Mouse (Mus musculus) neural tube, embryonic 15.5 days (tissue): ENCODE measurements around the gene Gucd1. TPM values are rescaled to one million over a fixed set of nuclear protein-coding genes. Genes with fewer than 3 reads are reported as not detected.

Experiments used
- ATAC-seq: fragments of 200-750 bp; cut with Nextera tagmentation; 2 replicates; pipeline ENCODE4 v1.8.0; 2017; ENCODE audit warnings: mild to moderate bottlenecking, moderate TSS enrichment, moderate library complexity; ENCODE audit not compliant: low FRiP score
- H3K27ac ChIP-seq: fragments of 300-500 bp; sonication (generic); replicated peaks from 2 replicates; pipeline ENCODE4 v1.5.1; 2015; ENCODE audit warnings: mild to moderate bottlenecking, inconsistent platforms
- H3K27me3 ChIP-seq: fragments of 300-500 bp; sonication (generic); replicated peaks from 2 replicates; pipeline ENCODE4 v1.6.1; 2015; ENCODE audit warnings: inconsistent platforms
- H3K36me3 ChIP-seq: fragments of 300-500 bp; sonication (generic); 2 replicates; pipeline ENCODE4 v1.6.1; 2015; ENCODE audit warnings: inconsistent platforms
- H3K4me1 ChIP-seq: fragments of 300-500 bp; sonication (generic); 2 replicates; pipeline ENCODE4 v1.6.1; 2015; ENCODE audit warnings: inconsistent platforms
- H3K4me2 ChIP-seq: fragments of 300-500 bp; sonication (generic); 2 replicates; pipeline ENCODE4 v1.6.1; 2015; ENCODE audit warnings: inconsistent platforms, mild to moderate bottlenecking, moderate library complexity
- H3K4me3 ChIP-seq: fragments of 300-500 bp; sonication (generic); replicated peaks from 2 replicates; pipeline ENCODE4 v1.5.1; 2015; ENCODE audit warnings: mild to moderate bottlenecking, inconsistent platforms
- H3K9ac ChIP-seq: fragments of 300-500 bp; sonication (generic); replicated peaks from 2 replicates; pipeline ENCODE4 v1.6.1; 2015; ENCODE audit warnings: mild to moderate bottlenecking, inconsistent platforms
- H3K9me3 ChIP-seq: fragments of 300-500 bp; sonication (generic); replicated peaks from 2 replicates; pipeline ENCODE4 v1.6.1; 2016; ENCODE audit warnings: inconsistent platforms
- WGBS: fragments of 180-500 bp; shearing (Covaris S2); methylation state at CpG from one replicate; pipeline ENCODE4 v1.1.7; 2015; ENCODE audit warnings: mixed read lengths; 5-methylcytosine and 5-hydroxymethylcytosine counted together
- polyA plus RNA-seq: library from polyadenylated mRNA; unstranded; fragments of >200 nt; fragmentation: Nextera tagmentation; extraction: Ambion mirVana; gene quantifications from 2 replicates; pipeline ENCODE4 v1.2.1, GENCODE M21; 2015

The Gucd1 gene
- polyA plus RNA-seq, 1 experiment from 2014 or later, result 19.1 TPM

DNA sequence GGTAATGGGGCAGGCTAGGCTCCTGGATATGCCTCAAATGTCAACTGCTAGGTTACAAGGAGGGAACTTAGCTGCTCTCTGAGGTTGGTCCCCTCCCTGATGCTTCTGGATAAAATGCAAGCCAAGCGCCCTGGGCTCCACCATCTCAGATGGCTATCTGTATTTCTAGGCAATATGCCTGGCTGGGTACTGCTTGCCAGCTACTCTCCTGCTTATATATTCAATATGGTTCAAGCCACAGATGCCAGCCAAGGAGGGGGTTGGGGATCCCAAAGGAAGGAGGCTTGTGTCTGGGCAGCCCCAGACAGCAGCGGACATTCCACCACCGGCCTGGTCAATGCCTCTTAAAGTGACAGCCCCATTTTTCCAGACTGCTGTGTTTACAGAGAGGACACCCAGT, 40.7 kb upstream of the Gucd1 start:
- 25% methylated on average over 3 of the region's 3 CpGs for WGBS
- Histone ChIP-seq H3K9ac (peak overlapping the region; percentile 91), H3K4me3 (peak overlapping the region; percentile 74), H3K9me3 (no peaks in the 10 kb centered on the region), H3K4me1 (peaks cover 44% of the 10 kb centered on the region), H3K27ac (peak overlapping the region; percentile 96), H3K4me2 (peak overlapping the region; percentile 82), H3K27me3 (peaks cover 8% of the 10 kb centered on the region; the same call in 1 of the 2 replicates), H3K36me3 (peaks cover 29% of the 10 kb centered on the region)
- peak; percentile 9; the same call in 1 of the 2 replicates for ATAC-seq

DNA sequence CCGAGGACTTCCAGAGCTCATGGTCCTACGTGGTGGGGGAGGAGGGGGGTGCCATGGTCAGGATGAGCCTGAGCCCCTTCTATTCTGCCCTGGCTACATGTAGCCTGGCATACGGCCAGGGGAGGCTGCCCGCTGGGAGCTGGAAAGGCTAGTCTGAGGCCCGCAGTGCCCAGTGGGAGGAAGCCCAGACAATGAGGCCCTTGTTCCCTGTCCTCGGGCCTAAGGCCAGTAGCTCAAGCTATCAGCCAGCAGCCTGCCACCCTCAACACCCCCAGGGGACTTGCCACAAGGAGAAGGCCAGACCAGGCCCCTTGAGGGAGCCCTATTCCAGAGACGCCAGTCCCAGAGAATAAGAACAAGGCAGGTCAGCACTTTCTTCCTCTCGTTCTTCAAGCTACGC, 38.3 kb upstream of the Gucd1 start:
- peaks cover 39% of the 10 kb centered on the region for H3K4me1 ChIP-seq
- no peaks in the 10 kb centered on the region for H3K9me3 ChIP-seq
- H3K4me2 ChIP-seq, result 0 out of 2 replicates have a peak overlapping the region, but pooled peaks have one; percentile 3
- H3K27me3 ChIP-seq, result no peaks in the 10 kb centered on the region; the same call in 1 of the 2 replicates
- ATAC-seq, result peak; percentile 43
- H3K36me3 ChIP-seq, result peaks cover 39% of the 10 kb centered on the region
- WGBS, result 29% methylated on average over 9 of the region's 9 CpGs
- H3K4me3 ChIP-seq, result no peak overlapping the region
- H3K27ac ChIP-seq, result peak overlapping the region; percentile 69
- no peak overlapping the region for H3K9ac ChIP-seq

- 71% methylated on average over 6 of the region's 6 CpGs for WGBS
- no peaks in the 10 kb centered on the region for H3K27me3 ChIP-seq
- H3K27ac ChIP-seq, result peak overlapping the region; percentile 65
- no peak overlapping the region for H3K9ac ChIP-seq
- ATAC-seq, result no peak
- H3K4me3 ChIP-seq, result no peak overlapping the region
- H3K4me1 ChIP-seq, result peaks cover 34% of the 10 kb centered on the region
- H3K36me3 ChIP-seq, result peaks cover 39% of the 10 kb centered on the region
- H3K9me3 ChIP-seq, result no peaks in the 10 kb centered on the region
- 0 out of 2 replicates have a peak overlapping the region, but pooled peaks have one; percentile 3 for H3K4me2 ChIP-seq
Measured at GRCm38 (mm10) chr10:75555557-75555956, 37.8 kb upstream of the Gucd1 start.

DNA sequence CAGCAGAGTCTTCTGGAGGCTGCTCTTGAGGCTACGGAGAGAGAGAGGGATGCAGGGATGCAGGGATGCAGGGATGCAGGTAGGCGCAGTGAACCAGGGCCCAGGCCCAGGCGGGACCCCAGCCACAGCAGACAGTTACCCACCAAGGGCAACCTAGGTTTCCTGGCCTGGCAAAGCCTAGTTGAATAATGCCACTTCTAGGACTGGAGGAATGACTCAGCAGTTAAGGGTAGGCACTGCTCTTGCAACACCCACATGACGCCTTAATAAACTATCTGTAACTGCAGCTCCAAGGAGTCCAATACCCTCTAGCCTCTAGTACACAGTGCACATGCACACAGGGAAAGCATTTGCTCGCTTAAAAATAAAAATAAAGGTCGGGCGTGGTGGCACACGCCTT, 36.3 kb upstream of the Gucd1 start:
- Histone ChIP-seq H3K27me3 (no peaks in the 10 kb centered on the region), H3K4me3 (no peak overlapping the region), H3K9me3 (no peaks in the 10 kb centered on the region), H3K4me2 (no peak overlapping the region), H3K27ac (no peak overlapping the region), H3K36me3 (peaks cover 39% of the 10 kb centered on the region), H3K9ac (no peak overlapping the region), H3K4me1 (peaks cover 27% of the 10 kb centered on the region)
- WGBS, result 96% methylated on average over 8 of the region's 8 CpGs
- ATAC-seq, result no peak

GRCm38 (mm10) chr10:75552701-75553450, 35.1 kb upstream of the Gucd1 start:
- H3K9ac ChIP-seq, result no peak overlapping the region
- peaks cover 39% of the 10 kb centered on the region for H3K36me3 ChIP-seq
- H3K27me3 ChIP-seq, result no peaks in the 10 kb centered on the region
- H3K4me2 ChIP-seq, result no peak overlapping the region
- H3K27ac ChIP-seq, result no peak overlapping the region
- ATAC-seq, result no peak
- H3K9me3 ChIP-seq, result no peaks in the 10 kb centered on the region
- no peak overlapping the region for H3K4me3 ChIP-seq
- WGBS, result 74% methylated on average over 13 of the region's 13 CpGs
- H3K4me1 ChIP-seq, result peaks cover 28% of the 10 kb centered on the region

GRCm38 (mm10) chr10:75552106-75552505, 34.3 kb upstream of the Gucd1 start:
- WGBS, result 78% methylated on average over 2 of the region's 2 CpGs

GRCm38 (mm10) chr10:75551175-75551574, 33.4 kb upstream of the Gucd1 start:
- Histone ChIP-seq H3K27me3 (no peaks in the 10 kb centered on the region), H3K36me3 (peaks cover 30% of the 10 kb centered on the region), H3K4me2 (no peak overlapping the region), H3K9me3 (no peaks in the 10 kb centered on the region), H3K4me1 (peaks cover 13% of the 10 kb centered on the region), H3K4me3 (no peak overlapping the region), H3K27ac (no peak overlapping the region), H3K9ac (no peak overlapping the region)
- no peak for ATAC-seq
- WGBS, result 44% methylated on average over 12 of the region's 12 CpGs

More at GRCm38 (mm10) chr10:75552106-75552505, 34.3 kb upstream of the Gucd1 start:
- Histone ChIP-seq H3K9me3 (no peaks in the 10 kb centered on the region), H3K4me3 (no peak overlapping the region), H3K36me3 (peaks cover 39% of the 10 kb centered on the region), H3K27me3 (no peaks in the 10 kb centered on the region), H3K27ac (no peak overlapping the region), H3K4me2 (no peak overlapping the region), H3K4me1 (peaks cover 22% of the 10 kb centered on the region), H3K9ac (no peak overlapping the region)
- ATAC-seq, result no peak

DNA sequence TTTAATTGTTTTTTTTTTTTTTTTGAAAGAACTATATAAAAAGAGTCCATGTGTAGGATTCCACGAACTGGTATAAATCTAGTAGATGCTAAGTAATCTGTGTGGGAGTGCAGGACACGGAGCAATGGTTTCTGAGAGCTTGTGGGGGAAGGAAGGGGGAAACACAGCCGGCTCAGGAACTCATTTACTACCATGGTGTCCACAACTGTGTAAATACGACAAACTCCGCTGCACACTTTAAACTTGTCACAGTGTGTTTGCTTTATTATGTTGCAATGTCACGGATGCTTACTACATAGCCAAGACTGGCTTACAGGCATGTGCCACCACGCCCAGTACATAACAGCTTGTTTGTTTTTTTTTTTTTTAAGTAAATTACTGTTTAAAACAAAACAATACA, 32.1 kb upstream of the Gucd1 start:
- no peak for ATAC-seq
- 63% methylated on average over 7 of the region's 7 CpGs for WGBS
- no peaks in the 10 kb centered on the region for H3K9me3 ChIP-seq

DNA sequence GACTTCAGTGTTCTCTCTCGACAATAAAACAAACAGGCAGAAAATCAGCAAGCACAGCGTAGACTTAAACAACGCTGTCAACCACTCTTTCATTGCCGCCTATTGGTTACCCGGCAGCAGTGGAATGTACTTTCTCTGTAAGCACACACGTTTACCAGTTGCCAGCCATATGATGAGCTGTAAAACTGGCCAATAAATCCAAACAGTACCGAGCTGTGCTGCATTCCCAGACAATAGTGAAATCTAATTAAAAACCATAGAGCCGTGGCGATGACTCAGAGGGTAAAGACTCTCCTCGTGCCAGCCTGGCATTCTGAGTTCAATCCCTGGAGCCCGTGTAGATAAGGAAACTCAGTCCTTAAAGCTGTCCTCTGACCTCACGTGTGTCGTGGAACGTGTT, 30.7 kb upstream of the Gucd1 start:
- peak; percentile 73 for ATAC-seq
- H3K36me3 ChIP-seq, result peaks cover 10% of the 10 kb centered on the region
- no peaks in the 10 kb centered on the region for H3K9me3 ChIP-seq
- H3K4me2 ChIP-seq, result peak overlapping the region; percentile 37
- no peak overlapping the region for H3K4me3 ChIP-seq
- H3K4me1 ChIP-seq, result peaks cover 13% of the 10 kb centered on the region
- peak overlapping the region; percentile 56 for H3K27ac ChIP-seq
- no peak overlapping the region for H3K9ac ChIP-seq
- 25% methylated on average over 14 of the region's 14 CpGs for WGBS
- no peaks in the 10 kb centered on the region for H3K27me3 ChIP-seq

More for the DNA sequence above, 32.1 kb upstream of the Gucd1 start:
- no peaks in the 10 kb centered on the region for H3K27me3 ChIP-seq
- peaks cover 19% of the 10 kb centered on the region for H3K36me3 ChIP-seq
- peaks cover 13% of the 10 kb centered on the region for H3K4me1 ChIP-seq
- no peak overlapping the region for H3K4me3 ChIP-seq
- no peak overlapping the region for H3K4me2 ChIP-seq
- no peak overlapping the region for H3K9ac ChIP-seq
- no peak overlapping the region for H3K27ac ChIP-seq

DNA sequence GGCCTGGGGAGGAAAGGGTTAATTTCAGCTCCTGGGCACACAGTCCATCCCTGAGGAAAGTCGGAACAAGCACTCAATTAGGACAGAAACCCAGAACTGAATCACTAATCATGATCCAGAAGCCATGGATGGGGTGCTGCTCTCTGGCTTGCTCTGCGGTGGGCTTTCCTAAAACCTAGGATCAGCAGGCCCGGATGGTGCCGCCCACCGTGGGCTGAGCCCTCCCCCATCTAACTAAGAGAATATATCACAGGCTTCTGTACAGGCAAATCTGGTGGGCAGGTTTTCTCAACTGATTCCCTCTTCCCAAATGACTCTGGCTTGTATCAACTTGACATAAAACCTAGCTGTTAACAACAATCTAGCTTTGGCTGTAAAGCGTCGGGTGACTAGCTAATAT, 30.1 kb upstream of the Gucd1 start:
- Histone ChIP-seq H3K9me3 (no peaks in the 10 kb centered on the region), H3K36me3 (peaks cover 5% of the 10 kb centered on the region), H3K27me3 (no peaks in the 10 kb centered on the region), H3K4me1 (peaks cover 13% of the 10 kb centered on the region), H3K9ac (no peak overlapping the region), H3K4me2 (no peak overlapping the region), H3K27ac (peak overlapping the region; percentile 56), H3K4me3 (no peak overlapping the region)
- ATAC-seq, result no peak
- 46% methylated on average over 7 of the region's 7 CpGs for WGBS

GRCm38 (mm10) chr10:75536123-75536522, 18.4 kb upstream of the Gucd1 start:
- Histone ChIP-seq H3K36me3 (peaks cover 51% of the 10 kb centered on the region), H3K9ac (no peak overlapping the region), H3K9me3 (no peaks in the 10 kb centered on the region), H3K4me3 (no peak overlapping the region), H3K27me3 (no peaks in the 10 kb centered on the region), H3K27ac (no peak overlapping the region), H3K4me2 (no peak overlapping the region), H3K4me1 (no peaks in the 10 kb centered on the region)
- WGBS, result 94% methylated on average over 5 of the region's 5 CpGs
- no peak for ATAC-seq

- H3K4me2 ChIP-seq, result no peak overlapping the region
- no peak for ATAC-seq
- no peak overlapping the region for H3K9ac ChIP-seq
- H3K36me3 ChIP-seq, result peaks cover 51% of the 10 kb centered on the region
- no peaks in the 10 kb centered on the region for H3K27me3 ChIP-seq
- H3K27ac ChIP-seq, result no peak overlapping the region
- no peaks in the 10 kb centered on the region for H3K9me3 ChIP-seq
- H3K4me3 ChIP-seq, result no peak overlapping the region
- 94% methylated on average over 2 of the region's 2 CpGs for WGBS
- H3K4me1 ChIP-seq, result no peaks in the 10 kb centered on the region
Measured at GRCm38 (mm10) chr10:75535423-75535822, 17.7 kb upstream of the Gucd1 start.
